Mouse (Mus musculus) cortical plate, adult 2 months (tissue): Measurements from ENCODE around the gene Gtf2h3.

Experiments used
- CTCF ChIP-seq: fragments of 200-500 bp; IDR thresholded peaks from 2 replicates; pipeline ENCODE4 v1.5.1; 2011; ENCODE audit warnings: mild to moderate bottlenecking, control low read depth, low read length; ENCODE audit not compliant: insufficient read depth; ENCODE audit errors: extremely low read depth
- POLR2A ChIP-seq: fragments of 200-500 bp; IDR thresholded peaks from 2 replicates; pipeline ENCODE4 v1.6.1; 2011; ENCODE audit warnings: mild to moderate bottlenecking, low read length, control low read depth; ENCODE audit not compliant: insufficient read depth; ENCODE audit errors: extremely low read depth

GRCm38 (mm10) chr5:124610965-124611364 lies 32.0 kb downstream of the Gtf2h3 start:
- TF ChIP-seq CTCF (no peak), POLR2A (no peak)
